Mouse (Mus musculus) bone marrow, adult 2 months (tissue): ENCODE results near the gene Creb5.

Experiments used
- CTCF ChIP-seq: fragments of 200-500 bp; IDR thresholded peaks from 2 replicates; pipeline ENCODE4 v1.5.1; 2011; ENCODE audit warnings: low read length, control low read depth; ENCODE audit not compliant: control insufficient read depth, insufficient read depth
- POLR2A ChIP-seq: fragments of 200-500 bp; IDR thresholded peaks from 2 replicates; pipeline ENCODE4 v1.6.1; 2011; ENCODE audit warnings: low read depth, mild to moderate bottlenecking, control low read depth, low read length, borderline replicate concordance; ENCODE audit not compliant: control insufficient read depth

DNA sequence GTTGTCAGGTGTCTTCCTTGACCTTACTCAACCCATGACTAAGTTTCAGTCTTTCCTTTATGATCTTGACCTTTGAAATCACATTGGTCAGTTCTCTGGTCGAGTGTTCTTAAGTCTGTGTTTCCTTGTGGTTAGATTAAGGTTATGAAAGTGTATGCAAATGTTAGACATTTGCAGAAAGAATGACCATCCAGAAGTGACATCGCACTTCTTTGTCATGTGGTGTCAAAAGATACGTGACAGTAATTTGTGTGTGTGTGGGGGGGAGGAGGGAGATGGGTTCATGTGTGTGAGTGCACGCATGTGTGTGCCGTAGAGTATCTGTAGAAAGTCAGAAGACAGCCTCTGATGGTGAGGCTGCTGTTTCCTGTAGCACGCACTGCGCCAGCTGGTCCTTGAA lies 348.4 kb downstream of the Creb5 start:
- TF ChIP-seq POLR2A = no peak
- TF ChIP-seq CTCF = no peak
